Mouse (Mus musculus) right cerebral cortex, postnatal 14 days (tissue): ENCODE data around the gene Dppa2.
"Not testable (repeated sequence)": the region's sequence is repeated elsewhere in the genome, so short reads cannot be mapped to it uniquely, and the experiment has no call there.

ENCODE experiments used
- DNase-seq: peaks from one replicate; pipeline ENCODE4 v3.0.0; 2022

Dppa2 gene

DNA sequence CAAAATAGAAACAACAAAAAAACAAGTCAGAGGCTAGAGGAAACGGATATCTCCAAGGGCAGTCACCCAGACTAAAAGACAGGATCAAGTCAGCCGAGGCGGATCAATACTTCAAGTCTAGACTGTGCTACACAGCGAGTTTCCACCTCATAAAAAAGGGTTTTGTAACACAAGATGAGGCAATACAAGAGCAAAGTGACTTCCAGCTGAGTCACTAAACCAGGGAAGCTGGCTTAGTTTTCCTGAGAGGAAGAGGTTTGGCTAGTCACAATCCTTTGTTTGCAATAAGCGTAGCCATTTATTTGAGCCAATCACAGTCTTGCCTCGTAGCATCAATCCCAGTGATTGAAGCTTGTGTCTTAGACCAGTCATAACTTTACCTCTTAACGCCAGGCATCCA is at the start of gene Dppa2:
Dppa2 (plus strand) TSS at position 400 of the 400 bp plus-strand sequence.
- DNase-seq, result no peak

DNA sequence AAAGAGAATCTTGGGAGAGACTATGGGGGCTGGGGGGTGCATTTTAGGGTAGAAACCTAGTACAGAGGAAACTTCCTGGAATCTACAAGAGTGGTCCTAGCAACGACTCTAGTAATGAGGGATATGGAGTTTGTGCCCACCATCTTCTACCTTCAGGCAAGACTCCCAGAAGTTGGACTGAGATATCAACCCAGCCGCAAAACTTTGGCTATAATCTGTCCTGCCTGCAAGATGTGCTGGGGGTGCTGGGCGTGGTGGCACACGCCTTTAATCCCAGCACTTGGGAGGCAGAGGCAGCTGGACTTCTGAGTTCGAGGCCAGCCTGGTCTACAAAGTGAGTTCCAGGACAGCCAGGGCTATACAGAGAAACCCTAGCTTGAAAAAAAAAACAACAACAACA is 49.1 kb upstream of the Dppa2 start:
- no peak for DNase-seq

DNA sequence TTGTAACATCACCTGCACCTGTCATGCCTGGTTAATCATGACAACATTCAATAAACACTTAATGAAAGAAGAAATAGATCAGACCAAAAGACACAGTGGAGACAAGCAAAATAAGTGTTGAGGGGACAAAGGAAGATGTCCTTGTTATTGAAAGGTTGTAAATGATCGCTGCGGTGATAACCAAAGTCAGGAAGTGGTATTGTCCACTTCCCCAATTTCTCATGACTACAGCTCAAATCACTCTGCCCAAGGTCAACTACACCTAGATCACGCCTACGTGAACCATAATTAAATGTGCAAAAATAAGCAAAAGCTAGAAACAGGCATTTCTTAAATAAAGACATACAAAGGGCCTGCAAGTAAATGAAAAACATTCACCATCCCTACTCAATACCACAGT is 44.2 kb upstream of the Dppa2 start:
- no peak for DNase-seq

DNA sequence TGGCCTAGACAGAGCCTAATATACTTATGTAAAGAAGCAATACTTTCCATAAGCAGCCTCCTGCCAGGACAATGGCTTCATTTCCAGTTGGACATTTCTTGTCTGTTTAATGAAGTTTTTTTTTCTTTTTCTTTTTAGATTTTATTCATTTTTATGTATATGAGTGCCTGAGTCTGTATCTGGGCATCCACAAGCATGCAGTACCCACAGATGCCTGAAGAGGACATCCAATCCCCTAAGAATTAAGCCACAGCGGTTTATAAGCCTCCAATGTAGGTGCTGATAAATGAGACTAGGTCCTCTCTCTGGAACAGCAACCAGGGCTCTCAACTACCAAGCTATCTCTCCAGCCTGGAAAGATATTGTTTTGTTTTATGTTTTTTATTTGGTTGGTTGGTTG is 40.8 kb upstream of the Dppa2 start:
- no peak for DNase-seq

DNA sequence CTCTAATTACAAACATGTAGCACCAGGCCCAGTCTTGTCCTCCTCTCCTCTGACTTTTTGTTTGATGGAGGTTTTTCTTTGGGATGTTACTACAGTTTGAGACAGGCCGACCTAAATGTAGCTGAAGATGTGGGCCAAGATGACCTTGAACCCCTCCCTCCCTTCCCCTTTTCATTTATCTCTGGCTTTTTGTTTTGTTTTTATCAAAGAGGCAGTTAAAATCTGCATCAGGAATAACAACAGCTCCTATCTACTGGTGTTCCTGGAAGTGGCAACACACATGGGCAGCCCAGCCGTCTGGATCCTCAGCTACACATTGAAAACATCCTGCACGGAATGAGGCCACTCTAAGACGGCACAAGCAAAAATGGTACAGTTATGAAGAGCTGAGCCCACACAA is 37.9 kb upstream of the Dppa2 start:
- DNase-seq, result no peak

DNA sequence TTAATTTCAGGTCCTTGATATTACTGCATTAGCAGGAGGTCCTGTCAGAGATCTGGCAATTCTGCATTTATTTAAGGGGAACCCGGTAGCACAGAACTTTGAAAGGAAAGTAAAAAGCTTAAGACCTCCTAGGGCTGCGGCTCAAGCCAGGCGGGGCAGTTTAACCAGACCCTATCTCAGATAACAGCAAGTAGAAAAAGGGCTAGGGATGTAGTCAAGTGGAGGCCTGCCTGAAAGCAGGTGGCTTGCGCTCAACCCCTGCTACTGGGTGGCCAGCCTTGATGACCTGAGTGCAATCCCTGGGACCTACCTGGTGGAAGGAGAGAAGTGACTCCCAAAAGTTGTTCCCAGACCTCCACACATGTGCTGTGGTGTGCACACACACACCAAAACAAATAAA is 26.8 kb upstream of the Dppa2 start:
- no peak for DNase-seq

DNA sequence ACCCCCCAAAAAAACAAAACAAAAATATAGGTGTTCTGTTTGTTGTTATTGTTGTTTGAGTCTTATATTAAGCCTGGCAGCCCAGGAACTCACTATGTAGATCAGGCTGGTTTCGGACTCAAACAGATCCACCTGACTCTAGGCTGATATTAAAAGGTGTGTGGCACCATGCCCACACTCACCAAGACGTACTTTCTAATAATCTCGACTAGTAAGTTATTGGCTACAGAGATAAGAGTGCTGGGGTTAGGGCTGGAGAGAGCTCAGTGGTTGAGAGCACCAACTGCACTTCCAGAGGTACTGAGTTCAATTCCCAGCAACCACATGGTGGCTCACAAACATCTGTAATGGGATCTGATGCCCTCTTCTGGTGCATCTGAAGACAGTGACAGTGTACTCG is 22.8 kb upstream of the Dppa2 start:
- no peak for DNase-seq

DNA sequence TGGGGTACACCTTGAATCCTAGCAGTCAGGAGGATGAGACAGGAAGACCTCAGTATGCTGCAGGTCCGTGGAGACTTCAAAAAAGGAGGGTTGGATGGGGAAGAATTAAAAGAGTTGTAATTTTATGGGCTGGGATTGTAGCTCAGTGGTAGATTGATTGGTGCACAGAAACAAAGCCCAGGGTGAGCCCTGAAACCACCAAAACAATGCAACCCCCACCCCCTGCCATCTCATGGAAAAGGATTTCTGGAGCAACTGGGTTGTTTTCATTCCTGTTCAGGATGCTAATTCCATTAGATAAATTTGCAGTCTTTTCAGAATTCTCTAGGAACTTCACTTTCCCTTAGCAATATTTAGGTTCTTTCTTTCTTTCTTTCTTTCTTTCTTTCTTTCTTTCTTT is 20.9 kb upstream of the Dppa2 start:
- no peak for DNase-seq

DNA sequence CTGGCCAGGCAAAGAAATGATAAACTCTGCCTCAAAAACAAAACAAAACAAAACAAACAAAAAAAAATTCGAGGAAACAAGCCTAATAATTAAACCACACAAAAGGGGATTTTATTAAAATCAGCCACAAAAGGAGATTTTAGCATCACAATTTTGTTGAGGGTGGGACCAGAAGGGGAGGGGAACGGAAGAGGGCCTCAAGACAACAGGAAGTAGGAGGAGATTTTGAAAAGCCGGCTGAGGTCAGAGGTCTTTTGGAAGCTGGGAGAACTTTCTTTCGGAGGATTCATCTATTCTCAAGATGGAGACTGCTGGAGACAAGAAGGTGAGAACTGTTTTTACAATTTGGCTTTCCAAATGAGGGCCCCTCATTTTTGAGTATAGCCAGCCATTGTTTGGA is 20.2 kb upstream of the Dppa2 start, which contains the start of gene Dppa4:
Dppa4 (plus strand) TSS at position 217 of the 400 bp plus-strand sequence.
- no peak for DNase-seq

DNA sequence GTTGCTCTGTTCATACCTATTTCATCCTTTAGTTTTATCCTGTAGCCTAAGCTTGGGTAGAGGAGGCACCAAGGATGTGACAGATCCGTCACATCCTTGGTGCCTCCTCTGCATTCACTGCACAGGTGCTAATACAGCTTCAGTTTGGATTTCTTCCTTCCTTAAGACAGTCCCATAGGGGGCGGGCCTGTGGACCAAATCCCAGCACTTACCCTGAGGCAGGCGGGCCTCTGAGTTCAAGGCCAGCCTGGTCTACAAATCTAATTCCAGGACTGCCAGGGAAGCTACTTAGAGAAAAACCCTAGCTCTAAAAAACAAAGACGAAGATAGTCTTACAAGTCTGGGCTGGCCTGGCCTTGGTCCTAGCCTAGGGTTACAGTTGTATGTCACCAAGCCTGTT is 18.2 kb upstream of the Dppa2 start:
- no peak for DNase-seq

DNA sequence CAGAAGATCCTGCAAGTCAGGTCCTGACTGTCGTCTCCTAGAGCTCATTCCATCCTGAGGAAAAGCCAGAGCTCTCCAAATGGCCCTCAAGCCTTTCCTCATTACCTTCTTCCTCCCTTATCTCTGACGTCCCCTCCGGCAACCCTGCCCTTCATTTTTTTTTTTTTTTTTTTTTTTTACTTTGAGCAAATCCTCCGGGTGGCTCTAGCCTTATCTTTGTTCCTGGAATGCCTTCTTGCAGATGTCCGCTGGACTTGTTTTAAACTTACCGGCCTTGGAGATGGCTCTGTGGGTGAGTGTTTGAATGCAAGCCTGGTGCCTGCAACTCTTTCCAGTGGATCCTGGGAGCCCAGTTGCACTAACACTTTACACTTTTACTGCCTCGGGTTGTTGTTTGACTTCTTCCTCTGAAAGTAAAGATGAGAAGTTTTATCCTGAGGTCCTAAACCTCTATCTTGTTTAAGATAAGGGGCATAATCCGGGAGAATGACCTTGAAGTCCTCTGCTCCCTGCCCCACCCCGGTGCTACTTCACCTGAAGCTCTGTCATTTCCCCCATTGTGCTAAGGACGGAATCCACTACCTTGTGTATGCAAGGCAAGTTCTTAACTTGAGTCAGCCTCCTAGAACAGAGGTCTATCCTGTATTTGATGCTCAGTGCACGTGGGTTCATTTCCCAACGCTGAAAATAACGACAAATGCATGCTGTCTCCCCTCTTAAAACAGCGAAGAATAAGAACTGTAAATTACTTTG is 6.1 kb upstream of the Dppa2 start:
- no peak for DNase-seq

DNA sequence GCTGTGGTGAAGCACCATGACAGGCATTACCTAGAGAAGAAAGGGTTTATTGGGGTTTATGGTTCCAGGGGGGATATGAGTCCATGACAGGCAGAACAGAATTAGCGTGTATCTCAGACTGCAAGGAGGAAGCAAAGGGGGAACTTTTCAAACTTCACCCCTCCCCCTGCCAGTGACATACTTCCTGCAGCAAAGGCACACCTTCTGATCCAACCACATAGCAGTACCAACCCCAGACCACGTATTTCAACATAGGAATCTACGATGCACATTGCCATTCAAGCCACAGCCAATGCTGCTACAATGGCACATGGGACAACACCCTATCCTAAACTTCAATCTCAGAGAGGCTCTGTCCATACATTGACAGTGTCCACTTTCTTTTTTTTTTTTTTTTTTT is 3.8 kb upstream of the Dppa2 start:
- no peak for DNase-seq

DNA sequence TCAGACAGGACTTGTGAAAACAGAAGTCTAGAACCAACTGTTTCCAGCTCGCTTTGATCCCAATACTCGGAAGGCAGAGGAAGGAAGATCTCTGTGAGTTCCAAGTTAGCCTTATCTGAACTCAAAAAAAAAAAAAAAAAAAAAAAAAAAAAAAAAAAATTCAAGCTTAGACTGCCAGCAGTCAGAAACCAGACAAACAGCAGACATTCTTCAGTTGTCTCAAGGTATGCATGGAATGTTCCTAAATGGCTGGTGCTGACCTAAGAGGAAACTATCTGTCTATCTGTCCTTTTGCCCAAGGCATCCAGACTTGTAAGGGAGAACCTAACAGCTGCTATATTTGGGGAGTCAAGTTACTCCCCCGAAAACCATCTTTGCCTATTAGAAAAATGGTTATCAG is 275 bp downstream of the Dppa2 start:
- no peak for DNase-seq

DNA sequence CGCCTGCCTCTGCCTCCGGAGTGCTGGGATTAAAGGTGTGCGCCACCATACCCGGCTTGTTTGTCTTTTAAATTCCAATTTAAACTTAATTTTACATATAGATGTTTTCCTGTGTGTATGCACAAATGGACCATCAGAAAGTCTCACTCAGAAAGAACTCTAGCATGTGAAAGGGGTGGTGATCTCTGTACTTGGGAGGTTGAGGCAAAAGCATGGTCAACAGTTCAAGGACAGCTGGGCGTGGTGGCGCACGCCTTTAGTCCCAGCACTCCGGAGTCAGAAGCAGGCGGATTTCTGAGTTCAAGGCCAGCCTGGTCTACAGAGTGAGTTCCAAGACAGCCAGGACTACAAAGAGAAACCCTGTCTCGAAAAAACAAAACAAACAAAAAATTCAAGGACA is 5.2 kb downstream of the Dppa2 start:
- not testable (repeated sequence) for DNase-seq

DNA sequence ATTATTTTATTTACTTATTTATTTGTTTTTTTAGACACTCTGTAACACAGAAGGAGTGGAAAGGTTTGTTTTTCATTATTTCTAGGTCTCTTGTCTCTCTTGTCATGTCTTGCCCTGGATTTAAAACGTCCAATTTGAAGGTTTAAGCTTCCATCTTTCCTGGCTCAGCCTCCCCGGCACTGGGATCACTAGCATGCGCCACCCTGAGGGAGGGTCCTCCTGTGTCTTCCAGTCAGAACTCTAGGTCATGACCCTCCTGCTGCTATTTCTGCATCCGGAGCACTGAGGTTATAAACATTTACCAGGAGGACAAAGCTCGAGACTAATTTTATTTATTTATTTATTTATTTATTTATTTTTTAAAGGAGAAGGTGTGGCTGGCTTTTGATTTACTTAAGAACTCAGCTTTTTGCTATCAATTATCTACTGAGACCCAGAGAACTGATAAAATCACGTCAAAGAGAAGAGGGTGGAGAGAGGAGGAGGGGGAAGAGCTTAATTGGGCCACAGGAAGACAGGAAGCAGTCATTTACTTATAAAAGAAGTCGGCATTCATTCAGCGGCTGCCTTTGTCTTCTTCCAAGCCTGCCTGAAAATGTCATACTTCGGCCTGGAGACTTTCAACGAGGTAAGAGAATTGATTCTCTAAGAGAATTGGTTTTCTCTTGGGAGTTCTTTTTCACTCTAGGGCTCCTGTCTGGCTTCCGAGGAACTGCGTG is 6.4 kb downstream of the Dppa2 start:
- no peak for DNase-seq

DNA sequence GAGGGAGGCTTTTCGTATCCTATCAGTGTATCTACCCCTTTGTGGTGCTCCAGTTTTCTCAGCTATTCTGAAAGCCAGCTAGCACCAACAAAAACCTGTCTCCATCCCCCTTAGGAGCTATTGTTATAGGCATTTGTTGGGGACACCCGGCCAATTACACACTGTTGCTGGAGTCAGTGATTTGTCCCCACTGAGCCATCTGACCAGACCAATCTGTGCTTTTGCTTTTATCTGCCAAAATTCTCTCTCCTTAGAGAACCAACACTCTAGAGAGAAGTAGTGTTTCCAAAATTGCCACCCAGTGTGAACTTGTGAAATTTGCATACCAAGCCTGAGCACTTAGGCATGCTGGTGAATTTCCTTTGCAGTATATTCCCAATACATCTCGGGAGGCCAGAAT is 11.6 kb downstream of the Dppa2 start:
- no peak for DNase-seq

DNA sequence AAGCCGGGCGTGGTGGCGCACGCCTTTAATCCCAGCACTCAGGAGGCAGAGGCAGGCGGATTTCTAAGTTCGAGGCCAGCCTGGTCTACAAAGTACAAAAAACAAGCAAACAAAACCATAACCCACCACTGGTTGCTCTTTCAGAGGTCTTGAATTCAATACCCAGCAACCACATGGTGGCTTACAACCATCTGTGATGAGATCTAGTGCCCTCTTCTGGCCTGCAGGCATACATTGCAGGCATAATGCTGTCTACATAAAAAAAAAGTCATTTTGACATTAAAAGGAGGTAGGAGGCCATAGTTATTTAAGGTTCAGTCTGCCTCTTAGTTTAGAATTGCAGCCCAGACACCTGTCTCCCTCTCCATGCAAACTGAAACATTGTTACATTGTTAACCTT is 17.1 kb downstream of the Dppa2 start:
- DNase-seq, result no peak

DNA sequence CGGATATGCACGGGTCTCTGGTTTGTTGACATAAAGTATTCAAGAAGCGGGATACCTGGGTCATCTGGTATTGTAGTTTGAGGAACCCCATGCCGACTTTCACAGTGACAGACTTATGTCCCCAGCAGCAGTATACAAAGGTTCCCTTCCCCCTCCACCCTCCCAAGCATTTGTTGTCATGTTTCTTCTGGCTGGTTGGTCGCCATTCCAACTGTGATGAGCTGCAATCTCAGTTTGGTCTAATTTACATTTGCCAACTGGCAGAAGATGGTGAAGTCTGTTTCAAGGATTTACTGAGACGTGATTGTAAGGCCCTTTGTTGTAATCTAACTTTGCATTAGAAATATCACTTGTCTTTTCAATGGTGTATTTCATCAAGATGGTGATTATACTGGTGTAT is 19.4 kb downstream of the Dppa2 start:
- DNase-seq, result no peak

DNA sequence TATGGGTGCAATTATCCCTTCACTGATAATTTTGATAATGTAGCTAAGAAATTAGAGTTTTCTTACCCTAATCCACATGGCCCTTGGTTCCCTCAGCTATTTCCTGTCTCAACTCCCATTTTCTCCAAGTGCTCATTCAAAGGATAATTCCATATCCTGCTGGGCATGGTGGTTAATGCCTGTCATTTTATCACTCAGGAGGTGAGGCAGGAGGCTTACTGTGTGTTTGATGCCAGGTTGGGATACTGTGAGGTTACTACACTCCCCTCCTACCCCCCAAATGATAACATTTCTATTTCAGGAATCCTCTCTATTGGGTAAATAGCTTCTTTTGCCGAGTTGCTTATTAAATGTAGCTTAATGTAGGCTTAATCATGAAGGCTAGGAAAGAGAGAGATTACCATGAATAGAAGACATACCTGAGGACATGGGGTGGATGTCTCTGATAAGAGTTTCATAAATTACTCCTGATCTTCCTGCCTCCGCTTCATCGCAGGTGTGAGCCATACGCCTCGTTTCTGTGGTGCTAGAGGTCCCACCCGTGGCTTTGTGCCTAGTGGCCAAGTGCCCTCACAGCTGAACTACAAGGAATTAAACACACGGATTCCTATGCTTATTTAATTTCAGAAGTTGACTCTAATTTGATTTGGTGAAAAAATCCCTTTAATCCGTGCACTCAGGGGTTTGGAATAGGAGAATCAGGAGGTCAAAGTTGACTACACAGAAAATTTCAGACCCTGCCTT is 20.1 kb downstream of the Dppa2 start:
- no peak for DNase-seq

DNA sequence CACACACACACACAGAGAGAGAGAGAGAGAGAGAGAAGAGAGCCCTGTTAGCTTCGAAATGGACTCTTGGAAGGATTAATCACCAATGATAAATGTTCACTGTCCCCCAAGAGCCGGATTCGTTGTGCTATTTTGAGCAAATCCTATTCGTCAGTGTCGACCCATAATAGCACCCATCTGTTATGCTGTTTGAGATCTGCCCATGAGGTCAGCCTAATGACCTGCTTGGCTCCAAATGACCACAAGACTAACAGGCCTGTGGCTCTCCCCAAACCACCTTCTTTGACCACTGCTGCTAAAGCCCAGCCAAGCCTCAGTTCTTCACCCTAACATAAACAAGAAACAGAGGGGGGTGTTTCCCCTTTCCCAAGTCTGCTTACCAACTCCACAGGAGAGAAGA is 23.2 kb downstream of the Dppa2 start:
- no peak for DNase-seq

DNA sequence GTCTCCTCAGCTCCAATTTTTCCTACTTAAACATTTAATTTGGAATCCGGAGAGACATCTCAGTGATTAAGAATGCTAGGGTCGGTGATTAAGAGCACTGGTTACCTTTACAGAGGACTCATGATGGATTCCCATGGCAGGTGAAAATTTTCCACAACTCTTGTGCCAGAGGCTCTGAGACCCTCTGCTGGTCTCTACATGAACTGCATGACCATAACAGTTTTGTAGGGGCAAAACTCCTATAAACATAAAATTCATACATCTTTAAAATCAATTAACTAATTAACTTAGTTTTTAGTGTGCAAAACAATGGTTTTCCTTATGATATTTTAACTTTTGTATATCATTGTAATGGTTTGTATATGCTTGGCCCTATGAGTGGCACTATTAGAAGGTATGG is 24.7 kb downstream of the Dppa2 start:
- DNase-seq, result no peak

DNA sequence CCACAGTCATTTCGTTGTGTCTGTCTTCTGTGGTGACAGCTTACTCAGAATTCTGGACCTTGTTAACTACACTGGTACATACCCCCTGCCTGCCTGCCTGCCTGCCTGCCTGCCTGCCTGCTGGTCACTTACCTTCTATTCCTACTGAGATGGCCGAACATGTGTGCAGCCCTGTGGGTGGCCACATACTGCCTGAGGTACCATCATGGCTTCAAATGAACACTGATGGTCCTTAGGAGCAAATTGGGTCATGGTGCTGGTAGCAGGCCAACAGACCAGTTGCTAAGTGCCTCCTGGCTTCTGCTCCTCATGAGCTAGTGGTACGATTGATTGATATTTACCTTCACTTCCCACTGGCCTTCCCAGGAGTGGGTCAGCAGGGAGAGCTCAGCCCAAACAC is 28.1 kb downstream of the Dppa2 start:
- DNase-seq, result no peak

DNA sequence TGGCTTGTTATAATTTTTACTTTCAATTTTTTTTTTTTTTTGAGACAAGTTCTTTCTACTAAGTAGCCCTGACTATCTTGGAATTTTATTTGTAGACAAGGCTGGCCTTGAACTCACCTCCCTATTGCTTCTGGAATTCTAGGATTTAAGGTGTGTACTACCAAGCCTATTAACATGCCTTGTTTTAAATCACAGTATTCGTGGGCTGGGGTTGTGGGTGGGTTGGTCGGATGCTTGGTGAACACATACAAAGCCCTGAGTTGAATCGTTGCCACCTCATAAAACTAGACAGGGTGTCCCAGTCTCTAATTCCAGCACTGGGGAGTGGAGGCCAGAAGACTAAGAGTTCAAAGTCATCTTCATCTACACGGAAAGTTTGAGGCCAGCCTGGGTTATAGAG is 31.6 kb downstream of the Dppa2 start:
- no peak for DNase-seq

DNA sequence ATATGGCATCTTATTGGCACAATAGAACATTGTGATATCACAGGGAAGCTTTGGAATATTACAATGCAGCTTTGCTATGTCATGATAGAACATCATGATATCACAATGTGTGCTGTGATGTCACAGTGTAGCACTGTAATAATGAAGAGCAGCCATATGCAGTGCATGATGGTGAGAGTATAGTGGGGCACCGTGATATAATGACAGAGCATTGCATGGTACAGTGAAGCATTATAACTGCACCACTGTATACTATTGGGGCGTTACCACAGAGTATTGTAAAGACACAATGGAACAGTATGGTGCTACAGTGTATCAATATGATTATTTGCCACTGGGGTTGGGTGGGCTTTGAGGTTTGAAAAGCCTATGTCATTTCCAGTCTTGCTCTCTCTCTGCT is 40.5 kb downstream of the Dppa2 start:
- DNase-seq, result no peak
